Mouse (Mus musculus): ENCODE measurements at regions not wholly inside any gene's neighbourhood (a gene's known extent, or its start where the extent isn't known, plus 50 kb on each side); places are given as distances from the start of the nearest gene placed in this dataset.

GRCm38 (mm10) chr5:73796201-73796600 is 145.0 kb downstream of the Spata18 start:
- no peak for DNase-seq (ENCODE audit: inconsistent ontology term)

- no peak for DNase-seq (ENCODE audit: inconsistent ontology term)
Measured at GRCm38 (mm10) chr5:73797980-73798379, 146.8 kb downstream of the Spata18 start.

GRCm38 (mm10) chr5:73803431-73803830 is 152.3 kb downstream of the Spata18 start:
- DNase-seq (ENCODE audit: inconsistent ontology term): no peak

- DNase-seq (ENCODE audit: inconsistent ontology term): no peak
Measured at GRCm38 (mm10) chr5:73804556-73805230, 153.5 kb downstream of the Spata18 start.

GRCm38 (mm10) chr5:73810660-73811059 is 159.5 kb downstream of the Spata18 start:
- DNase-seq (ENCODE audit: inconsistent ontology term): no peak

- no peak for DNase-seq (ENCODE audit: inconsistent ontology term)
Measured at GRCm38 (mm10) chr5:73811094-73811521, 159.9 kb downstream of the Spata18 start.

GRCm38 (mm10) chr5:73815752-73816151 is 164.6 kb downstream of the Spata18 start:
- DNase-seq (ENCODE audit: inconsistent ontology term): no peak

GRCm38 (mm10) chr5:73817180-73817579 is 166.0 kb downstream of the Spata18 start:
- DNase-seq (ENCODE audit: inconsistent ontology term): peak; percentile 32

GRCm38 (mm10) chr5:73821956-73822545 is 170.9 kb downstream of the Spata18 start:
- DNase-seq (ENCODE audit: inconsistent ontology term): no peak

GRCm38 (mm10) chr5:73823421-73823820 is 172.2 kb downstream of the Spata18 start:
- no peak for DNase-seq (ENCODE audit: inconsistent ontology term)

- no peak for DNase-seq (ENCODE audit: inconsistent ontology term)
Measured at GRCm38 (mm10) chr5:73826941-73827340, 175.8 kb downstream of the Spata18 start.

GRCm38 (mm10) chr5:73833721-73834120 is 182.5 kb downstream of the Spata18 start:
- DNase-seq (ENCODE audit: inconsistent ontology term): no peak

- DNase-seq (ENCODE audit: inconsistent ontology term): no peak
Measured at GRCm38 (mm10) chr5:73843776-73844175, 192.6 kb downstream of the Spata18 start.

- no peak for DNase-seq (ENCODE audit: inconsistent ontology term)
Measured at GRCm38 (mm10) chr5:73846096-73846782, 195.1 kb downstream of the Spata18 start.

GRCm38 (mm10) chr5:73846783-73847151 is 195.6 kb downstream of the Spata18 start:
- DNase-seq (ENCODE audit: inconsistent ontology term): no peak

GRCm38 (mm10) chr5:73851501-73851900 is 200.3 kb downstream of the Spata18 start:
- DNase-seq (ENCODE audit: inconsistent ontology term): no peak

GRCm38 (mm10) chr5:73854025-73854773 is 203.0 kb downstream of the Spata18 start:
- peak; percentile 81 for DNase-seq (ENCODE audit: inconsistent ontology term)

GRCm38 (mm10) chr5:73854774-73855371 is 203.7 kb downstream of the Spata18 start:
- DNase-seq (ENCODE audit: inconsistent ontology term): peak; percentile 5

GRCm38 (mm10) chr5:73859320-73859719 is 208.1 kb downstream of the Spata18 start:
- no peak for DNase-seq (ENCODE audit: inconsistent ontology term)

GRCm38 (mm10) chr5:73864138-73864761 is 204.0 kb downstream of the Usp46 start:
- no peak for DNase-seq (ENCODE audit: inconsistent ontology term)
